Mouse (Mus musculus) G1E (cell line): ENCODE results near the gene Kat7.

ENCODE experiments used
- CTCF ChIP-seq: IDR thresholded peaks from 2 replicates; pipeline ENCODE4 v1.5.1; 2012; ENCODE audit warnings: low read depth, low read length, inconsistent platforms, mixed read lengths
- GATA2 ChIP-seq: IDR thresholded peaks from 2 replicates; pipeline ENCODE4 v1.6.1; 2012; ENCODE audit warnings: low read depth, low read length, inconsistent platforms, borderline replicate concordance

DNA sequence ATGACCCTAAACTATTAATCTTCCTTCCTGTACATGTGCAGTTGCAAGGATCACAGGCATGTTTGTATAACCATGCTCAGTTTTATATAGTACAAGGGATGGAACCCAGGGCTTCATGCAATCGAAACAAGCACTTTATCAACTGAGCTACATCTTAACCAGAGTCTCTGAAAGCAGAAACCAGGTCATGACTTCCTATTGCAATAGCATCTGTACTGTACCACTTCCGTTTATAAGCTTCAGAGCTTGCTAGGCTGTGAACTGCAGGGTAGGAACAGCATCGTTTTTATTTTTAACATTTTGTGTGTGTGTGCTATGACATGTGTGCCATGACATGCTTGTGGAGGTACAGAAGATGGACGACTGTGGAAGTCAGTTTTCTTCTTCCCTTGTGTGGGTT is 23.2 kb upstream of the Kat7 start:
- TF ChIP-seq CTCF = no peak
- no peak for TF ChIP-seq GATA2
